In genomic region chr10:118973324-118973723, GRCm38 (mm10) we compare ENCODE assay signal across 17 mouse cellular contexts.
"Had no signal": no experiment of that assay in that cellular context is flagged by ENCODE, and none has a peak within 500 bp of the region (broad histone marks: within the 10 kb centered on the region; RNA-seq: fewer than 3 reads in every experiment).

No protein-coding gene starts in this region.

- H3K9me3 ChIP-seq: limb, embryonic 15.5 days; midbrain, embryonic 12.5 days; midbrain, embryonic 15.5 days; neural tube, embryonic 12.5 days; neural tube, embryonic 15.5 days had no signal

- H3K27ac ChIP-seq: limb, embryonic 12.5 days; limb, embryonic 15.5 days; liver, embryonic 14.5 days; macrophage; midbrain, embryonic 12.5 days; midbrain, embryonic 15.5 days; neural tube, embryonic 12.5 days; neural tube, embryonic 15.5 days had no signal

- DNase-seq: kidney, postnatal 14 days; kidney, postnatal 4 days; left cerebral cortex, postnatal 4 days; liver, postnatal 0 days; lung, embryonic 14.5 days; thymus, adult 18-20 months; thymus, postnatal 36 days had no signal

- H3K9ac ChIP-seq: limb, embryonic 12.5 days; limb, embryonic 15.5 days; liver, embryonic 14.5 days; liver, postnatal 0 days; lung, embryonic 14.5 days; midbrain, embryonic 12.5 days; midbrain, embryonic 15.5 days; neural tube, embryonic 12.5 days; neural tube, embryonic 15.5 days had no signal

- H3K4me3 ChIP-seq: limb, embryonic 12.5 days; limb, embryonic 15.5 days; midbrain, embryonic 12.5 days; midbrain, embryonic 15.5 days; neural tube, embryonic 12.5 days; neural tube, embryonic 15.5 days had no signal

- H3K4me2 ChIP-seq: limb, embryonic 12.5 days; limb, embryonic 15.5 days; liver, embryonic 11.5 days; lung, embryonic 14.5 days; midbrain, embryonic 12.5 days; midbrain, embryonic 15.5 days; neural tube, embryonic 12.5 days; neural tube, embryonic 15.5 days had no signal

- H3K36me3 ChIP-seq: limb, embryonic 12.5 days; limb, embryonic 15.5 days; midbrain, embryonic 12.5 days; midbrain, embryonic 15.5 days; neural tube, embryonic 12.5 days; neural tube, embryonic 15.5 days had no signal

- H3K27me3 ChIP-seq: limb, embryonic 12.5 days; limb, embryonic 15.5 days; midbrain, embryonic 15.5 days; neural tube, embryonic 12.5 days had no signal

- ATAC-seq: liver, postnatal 0 days; lung, postnatal 0 days; midbrain, embryonic 15.5 days had no signal
